In genomic region chr11:97407456-97407855, GRCm38 (mm10) we compare ENCODE assay signal across 13 mouse cellular contexts. TPM values are rescaled to one million over a fixed set of nuclear protein-coding genes. Genes with fewer than 3 reads are reported as not detected.
DNase-seq lines count a peak whose midpoint lies in the region; ATAC-seq and TF ChIP-seq lines count a peak whose summit lies in the region.
"Had no signal": no experiment of that assay in that cellular context is flagged by ENCODE, and none has a peak within 500 bp of the region (broad histone marks: within the 10 kb centered on the region; RNA-seq: fewer than 3 reads in every experiment).

No protein-coding gene starts in this region.

- H3K9me3 ChIP-seq in heart, embryonic 10.5 days = no peaks in the 10 kb centered on the region
- H3K9me3 ChIP-seq in hindbrain, postnatal 0 days (ENCODE audit: low read length) = no peaks in the 10 kb centered on the region
- H3K9me3 ChIP-seq in hindbrain, embryonic 11.5 days (ENCODE audit: control insufficient read depth, low read length) = no peaks in the 10 kb centered on the region
- no peaks in the 10 kb centered on the region for H3K9me3 ChIP-seq in stomach, embryonic 16.5 days (replicated peaks; ENCODE audit: control insufficient read depth, low read length)
- H3K9me3 ChIP-seq in stomach, postnatal 0 days (ENCODE audit: control insufficient read depth, low read length) = no peaks in the 10 kb centered on the region
- H3K9me3 ChIP-seq: forebrain, embryonic 12.5 days; limb, embryonic 15.5 days; midbrain, embryonic 15.5 days had no signal

- no peak overlapping the region; the same call in 1 of the 2 replicates for H3K9ac ChIP-seq in hindbrain, postnatal 0 days (replicated peaks; ENCODE audit: low read length)
- no peak overlapping the region for H3K9ac ChIP-seq in hindbrain, embryonic 11.5 days (ENCODE audit: low read depth, low read length)
- H3K9ac ChIP-seq in stomach, embryonic 16.5 days (ENCODE audit: low read length) = peak overlapping the region; percentile 9; the same call in 1 of the 2 replicates
- H3K9ac ChIP-seq in stomach, postnatal 0 days (ENCODE audit: low read length) = no peak overlapping the region
- H3K9ac ChIP-seq: forebrain, embryonic 12.5 days; limb, embryonic 15.5 days had no signal

- H3K27me3 ChIP-seq in heart, embryonic 10.5 days (ENCODE audit: insufficient read depth, poor library complexity, severe bottlenecking) = peaks cover 38% of the 10 kb centered on the region
- H3K27me3 ChIP-seq in hindbrain, postnatal 0 days (ENCODE audit: insufficient read depth, low read length) = no peaks in the 10 kb centered on the region
- H3K27me3 ChIP-seq in hindbrain, embryonic 11.5 days (ENCODE audit: control insufficient read depth, insufficient read depth, low read length) = peaks cover 21% of the 10 kb centered on the region
- no peaks in the 10 kb centered on the region for H3K27me3 ChIP-seq in stomach, embryonic 16.5 days (ENCODE audit: control insufficient read depth, insufficient read depth, low read length)
- H3K27me3 ChIP-seq in stomach, postnatal 0 days (ENCODE audit: control insufficient read depth, insufficient read depth, low read length) = no peaks in the 10 kb centered on the region
- H3K27me3 ChIP-seq: midbrain, embryonic 15.5 days had no signal

- TF ChIP-seq EP300 in stomach, postnatal 0 days (optimal IDR thresholded peaks at IDR 0.05) = no peak

- WGBS in heart, embryonic 10.5 days = 74% methylated on average over 3 of the region's 3 CpGs
- 78% methylated on average over 3 of the region's 3 CpGs for WGBS in hindbrain, postnatal 0 days
- 74% methylated on average over 3 of the region's 3 CpGs for WGBS in hindbrain, embryonic 11.5 days
- 57% methylated on average over 3 of the region's 3 CpGs for WGBS in stomach, embryonic 16.5 days
- 75% methylated on average over 3 of the region's 3 CpGs for whole genome bisulfite sequencing in stomach, postnatal 0 days

- H3K4me3 ChIP-seq in heart, embryonic 10.5 days = no peak overlapping the region
- no peak overlapping the region for H3K4me3 ChIP-seq in hindbrain, postnatal 0 days (ENCODE audit: low read length)
- no peak overlapping the region for H3K4me3 ChIP-seq in hindbrain, embryonic 11.5 days (ENCODE audit: low read depth, low read length)
- H3K4me3 ChIP-seq in stomach, embryonic 16.5 days (replicated peaks; ENCODE audit: low read length) = no peak overlapping the region
- no peak overlapping the region for H3K4me3 ChIP-seq in stomach, postnatal 0 days (ENCODE audit: low read depth, low read length)
- H3K4me3 ChIP-seq: forebrain, embryonic 12.5 days; limb, embryonic 15.5 days; midbrain, embryonic 15.5 days had no signal

- TF ChIP-seq CTCF in hindbrain, postnatal 0 days (IDR thresholded peaks at IDR 0.05; ENCODE audit: low read depth) = no peak
- no peak for TF ChIP-seq CTCF in stomach, postnatal 0 days (IDR thresholded peaks at IDR 0.05; ENCODE audit: low read depth)

- ATAC-seq in hindbrain, postnatal 0 days = no peak
- ATAC-seq in hindbrain, embryonic 11.5 days (ENCODE audit: low FRiP score) = no peak
- no peak for ATAC-seq in stomach, embryonic 16.5 days (ENCODE audit: insufficient read depth, low FRiP score)
- no peak for ATAC-seq in stomach, postnatal 0 days (ENCODE audit: low FRiP score, low TSS enrichment)
- ATAC-seq: hindbrain, embryonic 16.5 days; liver, postnatal 0 days; midbrain, embryonic 15.5 days had no signal

- no peaks in the 10 kb centered on the region for H3K36me3 ChIP-seq in heart, embryonic 10.5 days
- no peaks in the 10 kb centered on the region for H3K36me3 ChIP-seq in hindbrain, postnatal 0 days (ENCODE audit: insufficient read depth, low read length)
- H3K36me3 ChIP-seq in hindbrain, embryonic 11.5 days (ENCODE audit: control insufficient read depth, insufficient read depth, low read length) = no peaks in the 10 kb centered on the region
- H3K36me3 ChIP-seq in stomach, embryonic 16.5 days (ENCODE audit: control insufficient read depth, insufficient read depth, low read length) = no peaks in the 10 kb centered on the region
- no peaks in the 10 kb centered on the region for H3K36me3 ChIP-seq in stomach, postnatal 0 days (ENCODE audit: control insufficient read depth, insufficient read depth, low read length)
- H3K36me3 ChIP-seq: forebrain, embryonic 12.5 days; limb, embryonic 15.5 days; midbrain, embryonic 15.5 days had no signal

- H3K4me1 ChIP-seq in heart, embryonic 10.5 days = peaks cover 71% of the 10 kb centered on the region
- H3K4me1 ChIP-seq in hindbrain, postnatal 0 days (ENCODE audit: insufficient read depth, low read length) = peaks cover 17% of the 10 kb centered on the region
- H3K4me1 ChIP-seq in hindbrain, embryonic 11.5 days (replicated peaks; ENCODE audit: control insufficient read depth, insufficient read depth, low read length) = peaks cover 11% of the 10 kb centered on the region
- peaks cover 25% of the 10 kb centered on the region for H3K4me1 ChIP-seq in stomach, embryonic 16.5 days (ENCODE audit: control insufficient read depth, insufficient read depth, low read length)
- peaks cover 7% of the 10 kb centered on the region for H3K4me1 ChIP-seq in stomach, postnatal 0 days (replicated peaks; ENCODE audit: control insufficient read depth, insufficient read depth)

- DNase-seq in heart, embryonic 10.5 days (ENCODE audit: low spot score) = no peak
- DNase-seq in heart, adult 9 months (ENCODE audit: low spot score in 2 of 2) = no peak
- no peak for DNase-seq in hindbrain, postnatal 0 days (ENCODE audit: low spot score)
- no peak for DNase-seq in hindbrain, embryonic 11.5 days (ENCODE audit: low spot score)
- no peak for DNase-seq in stomach, postnatal 0 days (ENCODE audit: low spot score)
- no peak for DNase-seq in frontal cortex, adult 2 months (ENCODE audit: extremely low spot score in 1 of 2, low spot score in 1 of 2)

- peak overlapping the region; percentile 65; the same call in 1 of the 2 replicates for H3K4me2 ChIP-seq in hindbrain, postnatal 0 days (ENCODE audit: low read depth, low read length)
- no peak overlapping the region for H3K4me2 ChIP-seq in hindbrain, embryonic 11.5 days (replicated peaks; ENCODE audit: low read depth, low read length)
- no peak overlapping the region for H3K4me2 ChIP-seq in stomach, embryonic 16.5 days (ENCODE audit: low read depth, low read length)
- no peak overlapping the region for H3K4me2 ChIP-seq in stomach, postnatal 0 days (replicated peaks; ENCODE audit: low read depth)

- H3K27ac ChIP-seq in heart, embryonic 10.5 days = peak overlapping the region; percentile 31; the same call in 1 of the 2 replicates
- no peak overlapping the region for H3K27ac ChIP-seq in hindbrain, postnatal 0 days
- no peak overlapping the region for H3K27ac ChIP-seq in hindbrain, embryonic 11.5 days (ENCODE audit: low read depth, low read length)
- no peak overlapping the region for H3K27ac ChIP-seq in stomach, embryonic 16.5 days (ENCODE audit: low read length)
- no peak overlapping the region for H3K27ac ChIP-seq in stomach, postnatal 0 days (replicated peaks)
- H3K27ac ChIP-seq: forebrain, embryonic 12.5 days; kidney, postnatal 0 days; midbrain, embryonic 15.5 days had no signal

RNA-seq across cellular contexts. Expression of gene Arhgap23, which starts 7.9 kb away (rescaled TPM):
- polyA plus RNA-seq in heart, embryonic 10.5 days (2016; fragmentation: Nextera tagmentation; extraction: Ambion mirVana) = 6.8 and 7.8 TPM in 2 replicates
- total RNA-seq in hindbrain, postnatal 0 days (2014; rRNA removed) = 75.2 and 86.8 TPM in 2 replicates
- polyA plus RNA-seq in hindbrain, postnatal 0 days (2015; fragmentation: Nextera tagmentation; extraction: Ambion mirVana) = 7.3 and 7.7 TPM in 2 replicates
- 3.5 TPM in 2 replicates for polyA plus RNA-seq in hindbrain, embryonic 11.5 days (2014; fragmentation: Nextera tagmentation; extraction: Ambion mirVana)
- polyA plus RNA-seq in stomach, embryonic 16.5 days (2015; fragmentation: Nextera tagmentation; extraction: Ambion mirVana) = 4.4 and 4.8 TPM in 2 replicates
- 4.3 and 4.6 TPM in 2 replicates for polyA plus RNA-seq in stomach, postnatal 0 days (2015; fragmentation: Nextera tagmentation; extraction: Ambion mirVana)
- polyA plus RNA-seq in frontal cortex, adult 2 months (2012; rRNA removed) = 53.4 and 64.2 TPM in 2 replicates

RNA-seq across cellular contexts. Expression of gene Socs7, which starts 45.1 kb away (rescaled TPM):
- polyA plus RNA-seq in heart, embryonic 10.5 days (2016; fragmentation: Nextera tagmentation; extraction: Ambion mirVana) = 3.2 and 3.4 TPM in 2 replicates
- total RNA-seq in hindbrain, postnatal 0 days (2014; rRNA removed) = 49.5 and 59.0 TPM in 2 replicates
- polyA plus RNA-seq in hindbrain, postnatal 0 days (2015; fragmentation: Nextera tagmentation; extraction: Ambion mirVana) = 5.5 and 5.9 TPM in 2 replicates
- polyA plus RNA-seq in hindbrain, embryonic 11.5 days (2014; fragmentation: Nextera tagmentation; extraction: Ambion mirVana) = 3.6 and 3.8 TPM in 2 replicates
- 2.8 and 3.4 TPM in 2 replicates for polyA plus RNA-seq in stomach, embryonic 16.5 days (2015; fragmentation: Nextera tagmentation; extraction: Ambion mirVana)
- 1.3 and 1.7 TPM in 2 replicates for polyA plus RNA-seq in stomach, postnatal 0 days (2015; fragmentation: Nextera tagmentation; extraction: Ambion mirVana)
- polyA plus RNA-seq in frontal cortex, adult 2 months (2012; rRNA removed) = 43.3 and 44.9 TPM in 2 replicates

RNA-seq across cellular contexts. Expression of gene Gpr179, which starts 55.6 kb away (rescaled TPM):
- polyA plus RNA-seq in heart, embryonic 10.5 days (2016; fragmentation: Nextera tagmentation; extraction: Ambion mirVana) = 0.04 and 0.12 TPM in 2 replicates
- total RNA-seq in hindbrain, postnatal 0 days (2014; rRNA removed) = 1.8 and 1.9 TPM in 2 replicates
- polyA plus RNA-seq in hindbrain, postnatal 0 days (2015; fragmentation: Nextera tagmentation; extraction: Ambion mirVana) = 0.61 and 1.0 TPM in 2 replicates
- 0.46 TPM in 1 of 2 replicates, not detected in the other for polyA plus RNA-seq in hindbrain, embryonic 11.5 days (2014; fragmentation: Nextera tagmentation; extraction: Ambion mirVana)
- polyA plus RNA-seq in stomach, embryonic 16.5 days (2015; fragmentation: Nextera tagmentation; extraction: Ambion mirVana) = 0.25 and 0.36 TPM in 2 replicates
- polyA plus RNA-seq in stomach, postnatal 0 days (2015; fragmentation: Nextera tagmentation; extraction: Ambion mirVana) = 0.17 and 0.23 TPM in 2 replicates
- 0.40 and 0.66 TPM in 2 replicates for polyA plus RNA-seq in frontal cortex, adult 2 months (2012; rRNA removed)
- polyA plus RNA-seq: liver, postnatal 0 days had no signal
